Mouse (Mus musculus) G1E (cell line): ENCODE results near the gene Meltf. TPM values are rescaled to one million over a fixed set of nuclear protein-coding genes. Genes with fewer than 3 reads are reported as not detected.

Source experiments
- ATAC-seq: 2 replicates; pipeline ENCODE4 v1.8.0; 2016; ENCODE audit warnings: mild to moderate bottlenecking; ENCODE audit not compliant: insufficient number of reproducible peaks, poor library complexity, low FRiP score, severe bottlenecking; ENCODE audit errors: extremely low read depth
- DNase-seq: peaks from one replicate; pipeline ENCODE4 v3.0.0; 2012; ENCODE audit warnings: low spot score
- H3K27me3 ChIP-seq: 2 replicates; pipeline ENCODE4 v1.6.1; 2012; ENCODE audit warnings: mild to moderate bottlenecking, low read length, inconsistent platforms; ENCODE audit not compliant: insufficient read depth
- H3K36me3 ChIP-seq: replicated peaks from 2 replicates; pipeline ENCODE3; 2012; ENCODE audit warnings: mild to moderate bottlenecking, inconsistent platforms
- H3K4me1 ChIP-seq: 2 replicates; pipeline ENCODE4 v1.6.1; 2012; ENCODE audit warnings: low read depth, low read length, inconsistent platforms, mixed read lengths; ENCODE audit not compliant: insufficient read depth
- H3K4me3 ChIP-seq: 2 replicates; pipeline ENCODE4 v1.5.1; 2012; ENCODE audit warnings: low read depth, mild to moderate bottlenecking, inconsistent platforms, low read length, moderate library complexity, mixed read lengths
- H3K9me3 ChIP-seq: replicated peaks from 2 replicates; pipeline ENCODE4 v1.6.1; 2012; ENCODE audit warnings: inconsistent platforms
- CTCF ChIP-seq: IDR thresholded peaks from 2 replicates; pipeline ENCODE4 v1.5.1; 2012; ENCODE audit warnings: low read depth, low read length, inconsistent platforms, mixed read lengths
- GATA1 ChIP-seq: IDR thresholded peaks from 2 replicates; pipeline ENCODE4 v1.6.1; 2012; ENCODE audit warnings: borderline replicate concordance, low read length, inconsistent platforms, mixed read lengths
- GATA2 ChIP-seq: IDR thresholded peaks from 2 replicates; pipeline ENCODE4 v1.6.1; 2012; ENCODE audit warnings: low read depth, low read length, inconsistent platforms, borderline replicate concordance
- POLR2AphosphoS5 ChIP-seq: IDR thresholded peaks from 2 replicates; pipeline ENCODE4 v1.6.1; 2012; ENCODE audit warnings: low read depth, low read length, inconsistent platforms; ENCODE audit not compliant: insufficient replicate concordance
- TAL1 ChIP-seq: conservative IDR thresholded peaks from 2 replicates; pipeline ENCODE4 v1.6.1; 2012; ENCODE audit warnings: low read depth, low read length, inconsistent platforms, mixed read lengths
- polyA plus RNA-seq: library from polyadenylated mRNA; stranded (reverse); fragments of >175 nt; gene quantifications from 2 replicates; pipeline ENCODE4 v1.2.3, GENCODE M21; 2012
- total RNA-seq, 2 experiments: library from RNA; stranded (forward) in 1 of 2; stranded (reverse) in 1 of 2; fragments of 200-1000 nt in 1 of 2; fragments of >200 nt in 1 of 2; fragmentation: Nextera tagmentation in 1 of 2; gene quantifications; 2 replicates each; pipeline ENCODE4 v1.2.3; 2014 to 2017

Gene Meltf
- total and polyA plus RNA-seq, 3 experiments: 0.05 TPM; not detected in 2

DNA sequence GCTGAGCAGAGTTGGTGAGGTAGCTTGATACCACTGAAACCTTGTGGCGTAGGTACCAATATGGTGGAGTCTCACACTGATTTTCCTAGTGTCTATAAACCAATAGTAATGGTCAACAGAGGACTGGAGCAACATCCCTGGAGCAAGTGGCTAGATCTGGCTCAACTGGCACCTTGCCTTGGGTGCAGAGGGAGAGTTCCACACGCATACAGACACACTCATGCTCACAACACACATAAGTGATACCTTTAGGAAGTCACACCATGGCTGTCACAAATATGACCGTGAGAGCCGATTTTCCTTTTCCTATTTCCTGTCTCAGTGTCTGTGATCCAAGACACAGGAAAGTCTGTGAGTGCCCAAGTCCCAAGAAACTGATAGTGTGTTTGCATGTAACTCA is 3.2 kb upstream of the Meltf start:
- no peak for ATAC-seq
- no peak for DNase-seq
- TF ChIP-seq GATA1: no peak
- TF ChIP-seq CTCF: no peak
- TF ChIP-seq POLR2AphosphoS5: no peak
- TF ChIP-seq GATA2: no peak
- no peak for TF ChIP-seq TAL1
- H3K36me3 ChIP-seq: peaks cover 38% of the 10 kb centered on the region
- no peaks in the 10 kb centered on the region for H3K9me3 ChIP-seq
- peaks cover 20% of the 10 kb centered on the region for H3K27me3 ChIP-seq
- peaks cover 2% of the 10 kb centered on the region for H3K4me1 ChIP-seq
- no peak overlapping the region for H3K4me3 ChIP-seq

DNA sequence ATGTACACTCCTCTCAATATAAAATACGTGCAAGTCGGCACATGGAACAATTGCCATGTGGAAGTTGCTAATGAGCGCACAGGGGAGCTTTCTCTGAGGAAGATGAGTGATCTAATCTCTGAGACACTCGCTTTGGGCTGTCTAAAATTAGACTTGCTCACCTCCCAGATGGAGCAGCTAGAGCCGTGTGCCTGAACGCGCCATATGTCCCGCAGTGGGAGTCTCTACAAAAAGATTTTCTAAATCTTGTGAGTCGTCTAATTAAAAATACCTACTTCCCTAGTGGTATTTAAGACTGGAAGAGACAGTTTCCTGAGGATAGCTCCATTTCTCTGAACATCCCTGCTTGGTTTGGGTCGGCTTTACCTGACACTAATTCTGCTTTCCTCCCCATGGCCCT is 2.2 kb upstream of the Meltf start:
- DNase-seq (no peak), ATAC-seq (no peak)
- Histone ChIP-seq H3K36me3 (peaks cover 30% of the 10 kb centered on the region), H3K27me3 (peaks cover 28% of the 10 kb centered on the region), H3K4me1 (peaks cover 2% of the 10 kb centered on the region), H3K9me3 (no peaks in the 10 kb centered on the region), H3K4me3 (no peak overlapping the region)
- TF ChIP-seq CTCF (no peak), TAL1 (no peak), GATA2 (no peak), POLR2AphosphoS5 (no peak), GATA1 (no peak)

DNA sequence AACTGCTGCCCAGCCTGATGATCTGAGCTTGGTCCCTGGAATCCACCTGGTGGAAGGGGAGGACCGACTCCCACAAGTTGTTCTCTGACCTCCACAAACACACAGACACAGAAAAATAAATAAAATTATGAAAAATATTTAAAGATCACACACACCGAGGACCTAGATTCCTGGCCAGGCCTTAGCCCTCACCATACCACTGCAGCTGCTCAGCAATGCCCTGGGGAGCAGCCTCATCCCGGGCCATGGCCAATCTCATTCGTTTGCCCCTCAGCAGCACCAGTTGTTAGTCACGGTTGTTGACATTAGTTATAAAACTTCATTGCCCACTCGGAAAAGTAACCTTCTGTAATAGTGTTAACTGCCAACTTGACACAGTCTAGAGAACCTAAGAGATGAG is 558 bp upstream of the Meltf start:
- no peak for DNase-seq
- Histone ChIP-seq H3K9me3 (no peaks in the 10 kb centered on the region), H3K4me3 (no peak overlapping the region), H3K36me3 (peaks cover 21% of the 10 kb centered on the region), H3K27me3 (peaks cover 44% of the 10 kb centered on the region), H3K4me1 (peaks cover 2% of the 10 kb centered on the region)
- TF ChIP-seq GATA2 (no peak), TAL1 (no peak), POLR2AphosphoS5 (no peak), GATA1 (no peak), CTCF (no peak)
- ATAC-seq: no peak

DNA sequence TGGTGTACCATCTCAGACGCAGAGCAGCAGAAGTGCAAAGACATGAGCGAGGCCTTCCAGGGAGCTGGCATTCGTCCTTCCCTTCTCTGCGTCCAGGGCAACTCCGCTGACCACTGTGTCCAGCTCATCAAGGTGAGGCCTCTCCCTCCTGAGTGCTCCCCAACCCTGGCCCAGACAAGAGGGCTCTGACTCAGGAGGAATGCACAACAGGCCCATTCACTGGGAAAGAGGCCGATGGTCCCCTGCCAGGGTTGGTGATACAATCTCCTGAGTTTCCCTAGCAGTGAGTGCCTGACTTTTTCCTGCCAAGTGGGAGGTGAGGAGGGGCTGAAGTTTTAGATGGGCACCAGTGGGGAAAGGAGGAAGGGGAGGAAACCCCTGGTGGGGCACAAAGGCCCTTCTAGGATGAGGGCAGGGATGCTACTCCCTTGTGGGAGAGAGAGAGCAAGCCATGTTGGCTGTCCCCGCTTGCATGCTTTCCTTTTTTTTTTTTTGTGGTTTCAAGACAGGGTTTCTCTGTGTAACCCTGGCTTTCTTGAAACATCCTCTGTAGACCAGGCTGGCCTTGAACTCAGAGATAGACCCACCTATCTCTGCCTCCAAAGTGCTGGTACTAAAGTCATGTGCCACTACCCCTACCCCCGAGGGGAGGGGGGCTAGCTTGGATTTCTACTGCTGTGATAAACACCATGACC is 1.7 kb downstream of the Meltf start:
- TF ChIP-seq GATA1: no peak
- TF ChIP-seq TAL1: no peak
- no peak for TF ChIP-seq POLR2AphosphoS5
- TF ChIP-seq CTCF: no peak
- TF ChIP-seq GATA2: no peak
- H3K4me3 ChIP-seq: no peak overlapping the region
- peaks cover 2% of the 10 kb centered on the region for H3K36me3 ChIP-seq
- DNase-seq (no peak), ATAC-seq (no peak)
- H3K4me1 ChIP-seq: peaks cover 10% of the 10 kb centered on the region
- H3K9me3 ChIP-seq: no peaks in the 10 kb centered on the region
- H3K27me3 ChIP-seq: peaks cover 61% of the 10 kb centered on the region

DNA sequence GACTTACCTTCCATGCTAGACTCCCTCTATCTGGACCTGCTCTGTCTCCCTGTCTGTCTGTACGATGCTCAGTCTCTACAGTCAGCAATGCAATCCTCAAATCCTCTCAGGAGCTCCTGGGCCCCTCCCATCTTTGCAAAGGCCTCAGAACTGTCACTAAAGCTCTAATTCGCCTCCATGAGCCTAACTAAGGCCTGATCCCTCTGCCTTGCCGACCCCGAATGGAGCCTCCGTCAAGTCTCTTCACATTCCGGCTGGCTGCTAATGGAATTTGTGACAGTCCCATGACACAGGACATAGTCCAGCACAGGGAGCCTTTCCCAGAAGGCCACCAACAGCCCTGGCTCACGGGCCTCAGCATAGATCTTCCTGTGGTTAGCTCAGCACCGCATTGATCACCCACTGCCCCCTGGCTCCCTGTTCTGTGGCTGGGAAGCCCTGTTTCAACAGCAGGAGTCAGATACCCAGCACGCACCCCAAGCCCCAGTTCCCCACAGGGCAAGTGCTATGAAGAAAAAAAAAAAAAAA is 3.8 kb downstream of the Meltf start:
- Histone ChIP-seq H3K36me3 (no peaks in the 10 kb centered on the region), H3K27me3 (peaks cover 73% of the 10 kb centered on the region), H3K9me3 (no peaks in the 10 kb centered on the region), H3K4me3 (no peak overlapping the region), H3K4me1 (peaks cover 9% of the 10 kb centered on the region; the same call in 1 of the 2 replicates)
- ATAC-seq: no peak
- no peak for TF ChIP-seq POLR2AphosphoS5
- no peak for DNase-seq

DNA sequence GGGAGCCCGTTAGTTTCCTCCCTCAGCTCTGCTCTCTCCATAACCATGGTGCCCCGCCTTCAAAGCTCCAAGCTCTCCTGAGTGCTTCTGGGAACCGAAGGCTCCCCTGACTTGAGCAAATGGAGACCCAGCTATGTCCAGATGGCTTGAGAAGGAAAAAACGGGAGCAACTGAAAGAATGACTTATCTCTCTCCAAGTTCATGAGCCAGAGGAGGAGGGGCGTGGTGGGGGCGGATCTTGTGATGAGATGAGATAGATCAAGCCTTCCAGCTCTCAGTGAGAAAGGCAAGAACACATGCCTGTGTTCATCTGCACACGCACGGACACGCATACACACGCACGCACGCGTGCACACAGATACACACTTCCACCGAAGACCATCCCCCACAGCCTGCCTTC is 4.7 kb downstream of the Meltf start:
- DNase-seq: no peak
- no peak for ATAC-seq

More for the DNA sequence above, 4.7 kb downstream of the Meltf start:
- Histone ChIP-seq H3K36me3 (no peaks in the 10 kb centered on the region), H3K4me3 (no peak overlapping the region), H3K9me3 (no peaks in the 10 kb centered on the region), H3K27me3 (peaks cover 81% of the 10 kb centered on the region), H3K4me1 (peaks cover 9% of the 10 kb centered on the region; the same call in 1 of the 2 replicates)
- TF ChIP-seq TAL1 (no peak), GATA2 (no peak), POLR2AphosphoS5 (no peak), GATA1 (no peak), CTCF (no peak)
